Mouse (Mus musculus) gastrocnemius, postnatal 10 days (tissue): Measurements from ENCODE around the gene Cct6b. TPM values are rescaled to one million over a fixed set of nuclear protein-coding genes. Genes with fewer than 3 reads are reported as not detected.

Source experiments
- DNase-seq: peaks from one replicate; pipeline ENCODE4 v3.0.0; 2021; ENCODE audit warnings: mixed read lengths
- long read RNA-seq, 2 experiments: library from polyadenylated mRNA; stranded (forward); transcript quantifications; one replicate each; pipeline ENCODE4 v2.0.0; 2021
- total RNA-seq, 2 experiments: library from RNA; stranded (reverse); gene quantifications; 2 replicates each; pipeline ENCODE4 v1.2.3; 2021

The Cct6b gene
- total RNA-seq, result under 1 TPM; 0.18 to 0.33 TPM
- long read RNA-seq, experiment 1, result 0 reads
- long read RNA-seq, experiment 2, result 0 reads

DNA sequence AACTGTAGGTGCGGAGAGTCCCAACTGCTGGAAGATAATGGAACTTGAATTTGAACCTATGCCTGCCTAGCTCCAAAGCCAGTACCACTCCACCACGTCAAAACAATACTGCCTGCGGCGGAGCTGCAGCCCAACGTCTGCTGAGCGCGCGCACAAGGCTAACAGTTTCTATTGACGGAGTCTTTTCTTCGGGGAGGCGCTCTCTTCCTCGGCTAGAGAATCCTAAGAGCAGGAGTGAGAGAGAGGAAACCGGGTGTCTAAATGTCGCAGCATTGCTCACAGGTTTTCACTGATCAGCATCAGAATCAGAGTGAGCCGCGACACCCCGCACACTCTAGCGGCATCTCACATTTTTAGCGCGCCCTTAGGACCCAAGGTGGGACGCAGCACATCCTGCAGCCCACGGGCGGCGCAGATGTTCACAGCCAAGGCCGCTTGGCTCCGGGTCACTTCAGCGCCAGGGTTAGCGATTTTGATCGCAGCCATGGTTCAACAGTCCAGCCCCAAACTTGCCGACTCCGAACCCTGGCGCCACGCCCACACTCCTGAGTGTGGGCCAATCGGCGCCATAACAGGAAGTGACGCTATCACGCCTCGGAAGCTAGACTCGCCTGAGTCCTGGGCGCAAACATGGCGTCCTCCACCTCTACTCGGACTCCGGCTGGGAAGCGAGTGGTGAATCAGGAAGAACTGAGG is at the start of gene Cct6b, which contains the start of gene Zfp830:
Gene Cct6b, minus strand, starts transcription at position 580 of the 696 bp plus-strand sequence.
Gene Zfp830, plus strand, starts transcription at position 604 of the 696 bp plus-strand sequence.
- DNase-seq, result peak; percentile 95

DNA sequence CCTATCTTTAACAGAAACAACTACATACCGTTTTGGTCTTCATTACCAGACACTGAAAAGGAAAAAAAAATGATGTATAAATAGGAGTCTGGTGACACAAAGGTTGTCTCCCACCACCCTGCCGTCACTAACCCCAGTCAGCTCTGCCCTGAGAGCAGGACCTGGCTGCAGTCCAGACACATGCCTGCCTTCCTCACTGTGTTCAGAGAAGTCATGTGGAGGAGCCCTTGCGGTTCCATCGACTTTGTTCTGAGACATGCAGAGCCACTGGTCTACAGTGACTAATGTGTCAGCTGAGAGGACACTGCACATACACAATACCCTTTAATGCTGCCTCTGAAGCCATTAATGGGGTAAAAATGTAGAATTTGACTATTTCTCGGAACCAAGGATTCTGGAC is 44.4 kb upstream of the Cct6b start:
- no peak for DNase-seq

DNA sequence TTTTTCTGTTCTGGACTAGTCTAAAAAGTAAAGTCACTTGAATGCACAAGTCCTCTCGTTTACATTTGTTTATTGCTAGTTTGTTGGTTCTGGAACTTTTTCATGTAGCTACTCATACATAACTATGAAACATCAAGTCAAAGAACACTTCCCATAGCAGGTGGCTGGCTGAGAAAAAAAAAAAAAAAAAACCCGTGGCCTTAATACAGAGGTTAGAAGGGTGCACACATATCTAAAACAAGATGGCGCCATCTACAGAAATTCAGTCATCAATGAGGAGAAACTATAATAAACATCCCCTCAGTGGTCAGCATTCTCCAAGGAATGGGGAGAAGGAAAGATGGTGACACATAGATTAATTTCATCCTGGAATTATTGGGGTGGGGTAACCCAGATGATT is 43.2 kb upstream of the Cct6b start:
- DNase-seq, result no peak

DNA sequence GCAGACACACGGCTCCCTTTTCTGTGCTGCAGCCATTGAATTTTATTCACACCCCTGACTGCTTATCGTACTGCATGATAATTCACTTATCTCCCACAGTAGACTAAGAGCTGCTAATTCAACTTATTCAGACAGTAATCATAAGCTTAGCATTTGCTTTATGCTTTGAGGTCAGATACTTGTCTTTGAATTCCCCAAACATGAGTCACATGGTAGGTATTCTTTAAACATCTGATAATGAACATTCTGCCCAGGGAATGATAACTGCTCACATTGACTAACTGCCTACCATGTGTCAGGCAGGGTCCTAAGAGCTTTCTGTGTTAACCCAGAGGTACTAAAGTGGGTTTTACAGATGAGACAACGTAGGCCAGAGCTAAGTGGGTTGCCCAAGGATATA is 42.5 kb upstream of the Cct6b start:
- DNase-seq, result no peak

DNA sequence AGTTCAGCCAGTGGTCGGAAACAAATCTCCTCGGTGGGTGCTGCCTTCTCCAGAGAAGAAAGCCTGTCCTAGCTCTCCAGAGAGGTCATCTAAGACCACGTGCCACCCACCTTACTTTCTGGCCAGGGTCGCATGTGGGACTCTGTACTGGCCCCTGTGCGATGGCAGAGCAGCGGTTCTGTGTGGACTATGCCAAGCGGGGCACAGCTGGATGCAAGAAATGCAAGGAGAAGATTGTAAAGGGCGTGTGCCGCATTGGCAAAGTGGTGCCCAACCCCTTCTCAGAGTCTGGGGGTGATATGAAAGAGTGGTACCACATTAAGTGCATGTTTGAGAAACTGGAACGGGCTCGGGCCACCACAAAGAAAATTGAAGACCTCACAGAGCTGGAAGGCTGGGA is 19.3 kb upstream of the Cct6b start:
- no peak for DNase-seq

DNA sequence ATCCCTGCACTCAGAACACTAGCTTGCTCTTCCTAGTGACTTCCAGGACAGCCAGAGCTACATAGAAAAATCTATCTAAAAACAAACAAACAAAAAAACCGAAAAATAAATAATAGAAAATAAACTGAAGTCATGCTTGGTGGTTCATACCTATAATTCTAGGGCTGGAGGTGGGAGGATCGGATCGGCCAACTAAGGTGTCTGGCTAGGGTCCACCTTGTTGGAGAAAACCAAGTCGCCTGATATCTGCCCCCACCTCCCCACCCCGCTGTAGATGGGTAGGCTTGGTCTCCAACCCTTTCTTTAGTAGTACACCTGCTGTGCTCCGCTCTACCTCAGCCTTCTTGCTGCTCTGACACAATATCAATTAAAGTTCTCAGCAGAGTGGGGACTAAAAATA is 18.1 kb upstream of the Cct6b start:
- no peak for DNase-seq

DNA sequence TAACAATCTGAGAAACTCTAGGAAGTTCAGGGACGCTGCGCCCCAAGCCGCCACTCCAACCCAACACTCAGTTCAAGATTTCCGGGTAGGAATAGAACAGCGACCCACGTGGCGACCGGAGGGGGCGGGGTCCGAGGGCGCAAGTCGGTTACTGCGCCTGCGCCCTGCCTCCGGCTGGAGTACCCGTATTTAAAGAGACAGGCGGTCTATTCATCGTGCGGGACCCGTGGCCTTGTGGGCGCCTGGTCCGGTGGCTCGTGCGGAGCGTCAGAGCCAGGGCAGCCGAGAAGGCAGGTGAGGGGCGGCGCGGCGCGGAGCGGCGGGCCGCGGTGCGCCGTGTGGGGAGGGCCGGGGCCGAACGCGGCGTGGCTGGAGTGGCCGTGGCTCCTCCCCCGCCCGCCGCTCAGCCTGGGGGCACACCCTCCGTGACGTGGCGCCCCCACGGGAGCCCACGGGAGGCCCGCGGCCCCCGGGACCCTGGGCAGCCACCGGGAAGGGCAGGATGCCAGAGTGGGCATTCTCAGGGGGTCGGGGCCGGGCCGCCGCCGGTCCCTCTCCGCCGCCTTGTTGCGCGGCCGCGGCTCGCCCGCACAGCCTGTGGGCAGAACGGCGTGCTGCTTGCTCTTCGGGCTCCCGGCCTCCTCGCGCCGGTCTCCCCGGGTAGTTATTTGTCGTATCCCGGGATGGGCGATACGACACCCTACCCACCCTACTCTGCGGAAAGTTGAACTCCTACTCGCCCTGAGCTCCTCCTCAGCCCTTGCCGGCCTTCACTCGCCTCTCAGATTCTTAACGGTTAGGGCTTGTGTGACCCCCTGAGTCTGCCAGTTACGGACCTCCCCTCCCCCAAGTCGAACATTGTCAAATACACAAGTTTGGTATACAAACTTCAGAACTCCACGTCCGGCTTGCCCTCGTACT is 17.1 kb upstream of the Cct6b start, which contains the start of gene Lig3:
Gene Lig3, plus strand, starts transcription at position 126 of the 921 bp plus-strand sequence.
- peak; percentile 95 for DNase-seq

DNA sequence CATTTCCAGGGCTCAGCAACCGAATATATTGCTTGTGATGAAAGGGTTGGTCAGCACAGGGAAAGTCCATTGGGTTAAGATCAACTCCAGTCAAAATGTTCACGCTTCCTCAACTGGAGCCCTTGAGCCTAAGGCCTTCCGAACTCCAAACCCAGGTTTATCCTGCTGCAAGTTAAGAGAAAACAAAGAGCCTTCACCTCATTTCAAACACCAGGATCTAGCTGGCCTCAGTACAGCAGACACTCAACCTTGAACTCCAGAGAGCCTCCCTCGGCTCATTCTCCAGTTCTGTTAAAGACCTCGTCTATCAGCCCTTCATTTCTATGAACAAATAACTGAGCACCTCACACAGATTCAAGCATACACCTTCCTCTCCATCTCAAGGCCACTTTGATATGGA is 16.0 kb upstream of the Cct6b start:
- no peak for DNase-seq

DNA sequence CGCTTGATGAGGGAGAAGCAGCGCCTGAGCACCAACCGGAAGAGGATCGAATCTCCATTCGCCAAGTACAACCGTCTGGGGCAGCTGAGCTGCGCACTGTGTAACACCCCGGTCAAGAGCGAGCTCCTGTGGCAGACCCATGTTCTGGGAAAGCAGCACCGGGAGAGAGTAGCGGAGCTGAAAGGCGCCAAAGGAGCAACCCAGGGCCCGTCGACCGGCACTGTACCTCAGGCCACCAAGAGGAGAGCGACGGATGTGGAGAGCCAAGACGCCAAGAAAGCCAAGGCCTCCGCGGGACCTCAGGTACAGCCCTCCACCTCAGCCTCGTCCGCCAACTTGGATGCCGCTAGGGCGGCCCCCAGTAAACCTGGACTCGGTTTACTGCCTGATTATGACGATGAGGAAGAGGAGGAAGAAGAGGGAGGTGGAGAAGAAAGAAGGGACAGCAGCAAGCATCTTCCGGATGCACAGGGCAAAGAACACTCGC is 360 bp upstream of the Cct6b start:
- DNase-seq, result no peak

DNA sequence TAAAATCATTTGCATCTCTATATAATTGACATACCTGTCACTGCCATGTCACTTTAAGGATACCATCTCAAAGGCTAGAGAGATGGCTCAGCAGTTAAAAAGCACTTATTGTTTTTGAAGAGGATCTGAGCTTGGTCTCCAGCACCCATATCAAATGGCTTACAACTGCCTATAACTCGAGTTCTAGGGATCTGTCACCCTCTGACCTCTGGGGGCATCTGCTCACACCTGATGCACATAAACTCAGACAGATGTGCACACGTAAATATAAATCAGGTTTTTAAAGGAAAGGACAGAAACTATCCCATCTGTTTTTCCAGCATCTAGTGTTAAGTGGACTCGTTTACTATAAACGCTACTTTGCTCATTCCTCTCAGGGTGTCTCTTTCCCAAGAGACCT is 860 bp downstream of the Cct6b start:
- DNase-seq, result no peak

DNA sequence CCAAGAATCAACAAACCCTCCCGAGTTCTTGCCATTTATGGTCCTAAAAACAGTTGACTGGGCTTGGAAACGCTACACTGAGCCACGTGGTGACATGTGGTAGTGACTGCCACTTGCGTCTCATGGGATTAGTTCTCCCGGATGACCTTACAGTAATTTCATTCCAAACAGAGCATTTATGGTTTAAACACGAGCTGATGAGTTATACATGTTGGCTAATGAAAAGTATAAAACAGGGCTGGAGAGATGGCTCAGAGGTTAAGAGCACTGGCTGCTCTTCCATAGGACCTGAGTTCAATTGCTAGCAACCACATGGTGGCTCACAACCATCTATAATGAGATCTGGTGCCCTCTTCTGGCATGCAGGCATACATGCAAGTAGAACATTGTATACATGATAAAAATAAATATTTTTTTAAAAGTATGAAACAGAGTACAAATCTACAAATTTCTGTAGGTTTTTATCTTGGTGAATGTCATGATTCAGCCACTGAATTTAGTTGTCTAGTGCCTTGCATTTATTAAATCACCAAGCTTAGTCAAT is 1.8 kb downstream of the Cct6b start:
- DNase-seq, result no peak

DNA sequence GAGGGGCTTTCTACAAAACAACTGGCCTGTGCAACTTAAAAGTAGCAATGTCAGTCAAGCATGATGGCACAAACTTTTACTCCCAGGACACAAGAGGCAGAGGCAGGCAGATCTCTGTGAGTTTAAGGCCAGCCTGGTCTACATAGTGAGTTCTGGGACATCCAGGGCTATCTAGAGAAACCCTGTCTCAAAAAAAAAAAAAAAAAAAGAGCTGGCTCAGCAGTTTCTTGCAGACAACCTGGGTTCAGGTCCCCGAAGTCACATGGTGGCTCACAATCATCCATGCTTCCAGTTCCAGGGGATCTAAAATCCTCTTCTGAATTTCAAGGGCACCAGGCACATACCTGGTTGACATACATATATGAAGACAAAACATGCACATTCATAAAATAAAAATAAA is 8.2 kb downstream of the Cct6b start:
- no peak for DNase-seq

DNA sequence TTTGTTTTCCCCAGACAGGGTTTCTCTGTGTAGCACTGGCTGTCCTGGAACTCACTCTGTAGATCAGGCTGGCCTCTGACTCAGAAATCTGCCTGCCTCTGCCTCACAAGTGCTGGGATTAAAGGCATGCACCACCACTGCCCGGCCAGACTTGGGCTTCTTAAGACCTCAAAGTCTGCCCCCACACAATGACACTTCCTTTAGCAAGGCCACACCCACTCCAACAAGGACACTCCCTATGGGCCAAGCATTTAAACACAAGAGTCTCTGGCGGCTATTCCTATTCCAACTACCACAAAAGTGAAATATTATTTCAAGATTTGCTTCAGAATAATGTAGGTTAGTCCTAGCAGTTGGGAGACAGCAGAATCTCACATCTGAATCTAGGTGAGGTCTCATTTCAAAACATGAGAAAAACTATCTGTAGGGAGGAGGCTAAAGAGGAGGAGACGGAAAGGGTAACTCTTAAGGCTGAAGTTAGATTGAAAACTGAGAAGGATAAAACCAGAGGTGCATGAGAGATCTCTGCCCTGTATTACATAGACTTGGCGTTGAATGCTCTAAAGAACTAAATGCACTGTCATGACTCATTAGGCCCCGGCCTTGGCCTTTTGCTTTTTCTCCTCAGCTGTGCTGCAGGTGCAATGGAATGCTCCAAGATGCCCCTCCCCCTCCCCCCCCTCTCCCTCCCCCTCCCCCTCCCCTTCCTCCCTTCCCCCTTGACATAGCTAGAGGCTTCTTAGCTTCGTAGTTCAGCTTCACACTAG is 11.6 kb downstream of the Cct6b start:
- DNase-seq, result no peak

DNA sequence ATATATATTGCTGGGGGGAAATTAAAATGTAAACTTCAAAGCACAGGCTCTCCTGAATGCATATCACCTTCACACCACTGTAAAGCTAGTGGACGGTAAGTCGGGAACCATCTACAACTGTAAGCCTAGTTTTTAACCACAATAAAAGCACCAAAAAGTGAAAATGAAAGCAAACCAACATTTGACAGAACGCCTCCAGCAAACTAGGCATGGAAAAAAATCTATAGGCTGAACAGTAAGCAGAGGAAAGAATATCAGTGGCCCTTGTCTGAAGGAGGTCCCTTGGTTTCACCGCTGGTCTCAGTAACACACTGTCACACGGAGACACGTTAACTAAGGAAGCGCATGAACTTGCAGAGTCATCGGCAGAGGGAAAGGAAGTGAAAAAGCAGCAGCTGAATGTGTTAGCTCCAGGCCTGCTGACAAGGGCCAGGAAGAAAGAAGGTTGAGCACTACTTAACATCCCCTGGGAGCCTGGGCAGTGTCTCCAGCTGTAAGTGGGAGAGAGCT is 17.2 kb downstream of the Cct6b start:
- no peak for DNase-seq

DNA sequence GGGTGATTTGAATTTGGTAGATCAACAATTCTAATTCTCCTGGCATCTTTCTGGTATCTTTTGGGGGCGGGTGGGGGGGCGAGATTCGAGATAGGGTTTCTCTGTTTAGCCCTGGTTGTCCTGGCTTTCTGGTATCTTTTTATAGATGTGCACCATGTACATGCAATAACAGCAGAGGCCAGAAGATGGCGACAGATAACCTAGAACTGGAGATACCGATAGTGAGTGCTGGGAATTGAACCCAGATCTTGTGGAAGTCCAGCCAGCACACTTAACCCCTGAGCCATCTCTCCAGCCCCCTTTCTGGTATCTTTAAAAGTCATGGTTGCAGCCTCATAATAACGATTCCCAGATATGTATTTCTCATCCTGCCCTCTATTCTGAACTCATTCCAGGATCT is 18.0 kb downstream of the Cct6b start:
- DNase-seq, result peak; percentile 31

DNA sequence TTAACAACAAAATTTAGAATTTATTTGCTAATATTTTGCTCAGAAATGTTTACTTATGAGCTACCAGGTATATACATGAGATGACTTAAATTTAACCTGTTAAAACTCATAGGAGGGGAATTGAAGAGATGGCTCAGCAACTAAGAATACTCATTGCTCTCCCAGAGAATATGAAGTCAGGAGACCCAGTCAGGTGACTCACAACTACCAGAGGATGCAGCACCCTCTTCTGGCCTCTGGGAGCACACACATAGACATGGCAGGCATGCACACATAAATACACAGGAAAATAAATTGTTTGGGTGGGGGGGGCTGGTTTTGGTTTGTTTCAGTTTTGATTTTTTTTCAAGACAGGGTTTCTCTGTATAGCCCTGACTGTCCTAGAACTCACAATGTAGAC is 25.1 kb downstream of the Cct6b start:
- no peak for DNase-seq

DNA sequence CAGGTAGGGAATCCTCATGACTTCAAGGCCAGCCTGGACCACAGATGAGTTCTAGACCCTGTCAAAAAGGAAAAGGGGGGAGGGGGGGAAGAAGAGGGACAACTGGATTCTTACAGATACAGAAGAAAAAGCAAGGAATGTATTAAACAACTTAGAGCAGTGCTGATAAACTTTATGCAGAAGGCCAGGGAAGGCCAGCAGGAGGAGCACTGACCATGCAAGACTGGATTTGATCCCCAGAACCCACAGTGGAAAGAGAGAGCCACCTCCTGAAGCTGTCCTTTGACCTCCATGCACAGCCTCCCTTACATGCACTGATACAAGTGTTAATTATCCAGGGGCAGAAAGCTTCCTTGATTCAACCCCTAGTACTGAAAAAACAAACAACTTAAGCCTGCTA is 29.9 kb downstream of the Cct6b start:
- DNase-seq, result no peak

DNA sequence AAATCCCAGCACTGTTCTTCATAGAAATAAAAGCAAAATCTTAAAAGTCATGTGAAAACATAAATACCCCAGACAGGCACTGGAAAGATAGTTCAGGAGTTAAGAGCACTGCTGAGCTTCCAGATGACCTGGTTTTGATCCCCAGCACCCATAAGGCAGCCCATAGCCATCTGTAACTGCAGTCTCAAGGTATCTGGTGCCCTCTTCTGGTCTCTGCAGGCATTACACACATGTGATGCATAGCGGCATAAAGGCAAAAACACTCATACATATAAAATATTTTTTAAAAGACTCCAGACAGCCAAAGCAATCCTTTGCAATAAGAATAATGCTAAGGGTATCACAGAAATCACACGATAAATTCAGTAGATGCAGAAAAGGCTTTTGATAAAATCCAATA is 37.3 kb downstream of the Cct6b start:
- DNase-seq, result no peak

DNA sequence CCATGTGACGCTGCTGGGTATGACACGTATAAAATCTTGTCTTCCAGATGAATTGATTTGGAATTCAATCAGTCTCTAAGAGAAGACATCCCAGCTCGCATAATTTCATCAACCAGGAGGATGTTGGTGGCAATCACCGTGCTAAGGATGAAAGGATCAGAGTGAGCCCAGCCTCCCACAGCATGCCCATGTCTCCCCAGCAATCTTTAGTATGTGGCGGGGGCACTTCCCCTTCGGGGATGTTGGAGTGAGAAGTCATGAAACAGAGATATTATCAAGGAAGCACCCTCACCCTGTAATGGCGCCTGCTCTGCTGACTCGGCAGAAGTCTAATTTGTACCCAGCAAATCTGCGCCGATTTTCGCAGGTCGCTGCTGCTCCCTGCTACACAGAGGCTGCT is 44.8 kb downstream of the Cct6b start:
- DNase-seq, result no peak

DNA sequence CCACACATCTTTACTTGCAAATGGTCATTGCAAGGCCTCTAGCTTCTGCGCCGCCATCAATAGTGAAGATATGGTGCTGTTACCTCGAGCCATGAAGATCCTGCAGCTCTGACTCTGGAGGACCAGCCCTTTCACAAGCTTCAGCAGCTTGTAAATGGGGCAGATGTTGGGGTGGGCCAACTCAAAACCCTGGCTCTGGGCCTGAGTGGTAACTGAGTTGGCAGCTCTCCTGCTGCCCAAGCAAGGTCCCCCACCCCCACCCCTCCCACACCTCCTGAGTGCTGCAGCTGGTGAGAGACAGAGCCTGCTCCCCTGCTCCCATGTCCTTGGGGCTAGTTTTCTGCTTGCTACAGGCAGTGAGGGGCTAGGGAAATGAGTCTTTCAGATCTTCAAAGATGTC is 51.4 kb downstream of the Cct6b start:
- no peak for DNase-seq

DNA sequence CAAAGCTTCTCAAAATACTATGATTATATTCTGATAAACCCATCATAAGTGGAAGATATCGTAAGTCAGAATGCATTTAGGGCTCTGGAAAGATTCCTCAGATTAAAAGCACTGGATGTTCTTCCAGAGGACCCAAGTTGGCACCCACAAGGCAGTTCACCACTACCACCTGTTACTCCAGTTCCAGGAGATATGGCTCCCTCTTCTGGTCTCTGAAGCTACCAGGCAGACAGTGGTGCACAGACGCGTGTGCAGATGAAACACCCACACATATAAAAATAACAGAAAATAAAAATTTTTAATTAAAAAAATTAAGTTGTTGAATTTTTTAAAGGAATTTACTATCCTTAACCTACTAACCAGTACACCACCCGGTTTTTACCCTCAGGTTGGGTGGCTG is 55.2 kb downstream of the Cct6b start:
- no peak for DNase-seq

DNA sequence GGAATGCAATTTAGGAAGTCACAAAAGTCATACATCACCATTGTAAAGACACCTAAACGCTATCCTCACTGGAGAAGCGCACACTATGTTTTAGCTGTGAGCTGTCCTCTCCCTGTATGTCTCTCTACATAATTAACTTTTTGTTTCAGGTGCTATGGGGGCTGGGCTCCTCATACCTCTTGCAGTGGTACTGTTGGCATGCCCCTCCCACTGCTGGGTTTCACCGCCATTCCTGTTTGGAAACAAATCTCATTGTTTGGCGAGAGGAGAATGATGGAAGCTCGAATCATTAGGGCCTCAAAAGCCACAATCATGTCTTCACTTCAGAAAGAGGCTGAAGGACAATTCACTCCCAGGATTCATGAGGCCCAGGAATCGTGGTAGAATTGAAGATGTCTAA is 59.0 kb downstream of the Cct6b start:
- no peak for DNase-seq
